Mouse (Mus musculus) embryo, embryonic 9.5 days (tissue): ENCODE measurements around the gene Mob4.

ENCODE experiments used
- DNase-seq: peaks from one replicate; pipeline ENCODE4 v3.0.0-alpha.2; 2017; ENCODE audit errors: extremely low spot score

Mob4 gene

DNA sequence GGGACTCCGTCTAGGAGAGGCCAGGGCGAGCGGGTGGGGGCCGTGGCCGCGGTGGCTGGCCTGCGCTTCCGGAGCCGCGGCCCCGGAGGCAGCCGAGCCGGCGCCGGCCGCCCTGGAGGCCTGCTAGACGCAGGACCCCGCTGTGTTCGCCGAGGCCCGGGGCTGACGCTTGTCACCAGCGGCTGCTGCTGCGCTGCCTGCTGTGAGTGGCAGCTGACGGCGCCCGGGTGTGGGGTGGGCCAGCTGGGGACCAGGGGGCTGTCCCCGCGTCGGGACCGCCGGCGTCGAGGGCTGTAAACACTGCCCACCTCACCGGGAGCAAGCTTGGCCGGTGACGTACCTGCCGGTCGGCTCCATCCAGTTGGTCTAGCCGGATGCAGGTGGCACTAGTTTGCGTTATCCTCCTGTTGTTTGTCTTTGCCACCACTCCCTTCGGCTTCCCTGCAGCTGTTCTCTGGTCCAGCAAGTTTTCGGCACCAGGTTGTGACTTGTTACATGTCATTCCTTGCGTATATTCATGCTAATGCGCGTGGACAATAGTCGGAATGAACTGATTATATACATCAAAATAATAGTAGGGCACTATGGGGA lies 488 bp downstream of the Mob4 start:
- DNase-seq = no peak

DNA sequence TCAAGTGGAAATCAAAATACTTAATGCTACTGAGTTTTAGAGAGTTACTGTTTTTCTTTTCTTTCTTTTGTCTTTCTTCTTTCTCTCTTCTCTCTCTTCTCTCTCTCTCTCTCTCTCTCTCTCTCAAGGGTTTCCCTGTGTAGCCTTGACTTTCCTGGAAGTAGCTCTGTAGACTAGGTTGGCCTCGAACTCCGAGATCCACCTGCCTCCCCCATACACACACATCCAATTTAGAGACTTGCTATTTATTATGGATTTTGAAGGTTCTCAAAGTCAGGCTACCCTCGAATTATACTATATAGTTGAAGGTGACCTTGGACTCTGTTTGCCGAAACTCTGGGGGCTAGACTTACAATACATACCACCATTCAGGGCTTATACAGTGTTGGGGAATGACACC lies 1.3 kb downstream of the Mob4 start:
- DNase-seq = no peak

GRCm38 (mm10) chr1:55133173-55133572 lies 2.1 kb downstream of the Mob4 start:
- DNase-seq = no peak

DNA sequence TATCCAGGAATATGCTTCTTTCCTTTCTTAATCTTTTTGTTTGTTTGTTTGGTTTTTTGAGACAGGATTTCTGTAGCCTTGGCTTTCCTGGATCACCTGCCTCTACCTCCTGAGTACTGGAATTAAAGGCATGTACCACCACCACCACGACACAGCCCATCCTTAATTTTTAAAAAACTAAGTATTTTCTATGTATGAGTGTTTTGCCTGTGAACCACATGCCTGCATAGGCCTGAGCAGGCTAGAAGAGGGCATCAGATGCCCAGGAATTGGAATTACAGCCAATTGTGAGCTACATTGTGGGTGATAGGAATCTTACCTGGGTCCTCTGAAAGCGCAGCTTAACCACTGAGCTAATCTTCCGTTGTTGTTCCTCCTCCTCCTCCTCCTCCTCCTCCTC lies 3.3 kb downstream of the Mob4 start:
- DNase-seq = no peak

DNA sequence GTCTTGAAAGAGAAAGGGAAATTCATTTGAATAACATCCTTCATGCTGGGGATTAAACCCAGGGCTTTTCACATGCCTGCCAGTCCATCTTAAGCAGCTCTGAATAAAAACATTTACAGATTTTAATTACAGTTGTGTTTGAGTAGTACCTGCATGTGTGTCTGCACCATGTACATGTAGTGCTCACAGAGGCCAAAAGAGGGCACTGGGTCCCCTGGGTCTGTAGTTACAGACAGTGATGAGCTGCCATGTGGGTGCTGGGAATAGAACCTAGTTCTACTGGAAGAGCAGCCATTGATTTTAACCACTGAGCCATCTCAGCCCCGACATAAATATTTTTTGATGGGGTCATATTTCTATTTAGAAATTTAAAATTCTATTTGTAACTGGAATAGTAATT lies 4.8 kb downstream of the Mob4 start:
- no peak for DNase-seq

- no peak for DNase-seq
These were observed 13.3 kb downstream of the Mob4 start for GRCm38 (mm10) chr1:55144338-55144737.

DNA sequence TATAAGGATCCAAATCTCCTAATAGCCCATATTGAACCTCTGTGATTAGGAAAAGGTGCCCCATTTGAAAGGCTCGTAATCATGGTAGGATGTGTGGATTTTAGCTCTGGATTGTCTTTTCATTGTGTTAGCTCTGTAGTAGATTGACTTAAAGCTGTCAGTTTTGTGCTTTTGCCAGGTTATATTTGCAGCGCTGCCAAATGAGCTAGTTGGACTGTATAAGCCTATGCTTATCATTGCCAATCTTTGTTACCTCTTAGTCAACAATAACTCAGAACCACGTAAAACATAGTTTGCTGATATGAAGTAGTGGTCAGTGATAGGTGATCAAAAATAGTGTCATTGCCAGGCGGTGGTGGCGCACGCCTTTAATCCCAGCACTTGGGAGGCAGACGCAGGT lies 14.5 kb downstream of the Mob4 start:
- no peak for DNase-seq

GRCm38 (mm10) chr1:55157329-55157728 lies 26.3 kb downstream of the Mob4 start:
- no peak for DNase-seq

GRCm38 (mm10) chr1:55158211-55158610 lies 27.2 kb downstream of the Mob4 start:
- DNase-seq = no peak

- DNase-seq = no peak
These were observed 27.8 kb downstream of the Mob4 start for GRCm38 (mm10) chr1:55158821-55159220.

DNA sequence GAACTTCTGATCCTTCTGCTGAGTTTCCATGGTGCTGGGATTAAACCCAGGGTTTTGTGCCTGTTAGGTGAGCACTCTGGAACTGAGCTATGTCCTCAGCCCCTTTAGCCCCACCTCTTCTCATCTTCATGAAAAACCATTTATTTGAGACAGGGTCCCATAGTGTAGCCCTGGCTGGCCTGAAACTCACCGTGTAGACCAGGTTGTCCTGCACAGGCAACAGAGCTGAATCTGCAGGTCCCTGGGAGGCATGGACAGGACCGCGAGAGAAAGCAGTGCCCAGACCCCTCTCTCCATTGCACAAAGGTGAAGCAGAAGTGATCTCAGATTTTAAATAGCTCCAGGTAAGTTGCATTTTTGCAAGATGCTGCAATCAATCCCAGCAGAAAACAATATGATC lies 29.2 kb downstream of the Mob4 start:
- DNase-seq = no peak

DNA sequence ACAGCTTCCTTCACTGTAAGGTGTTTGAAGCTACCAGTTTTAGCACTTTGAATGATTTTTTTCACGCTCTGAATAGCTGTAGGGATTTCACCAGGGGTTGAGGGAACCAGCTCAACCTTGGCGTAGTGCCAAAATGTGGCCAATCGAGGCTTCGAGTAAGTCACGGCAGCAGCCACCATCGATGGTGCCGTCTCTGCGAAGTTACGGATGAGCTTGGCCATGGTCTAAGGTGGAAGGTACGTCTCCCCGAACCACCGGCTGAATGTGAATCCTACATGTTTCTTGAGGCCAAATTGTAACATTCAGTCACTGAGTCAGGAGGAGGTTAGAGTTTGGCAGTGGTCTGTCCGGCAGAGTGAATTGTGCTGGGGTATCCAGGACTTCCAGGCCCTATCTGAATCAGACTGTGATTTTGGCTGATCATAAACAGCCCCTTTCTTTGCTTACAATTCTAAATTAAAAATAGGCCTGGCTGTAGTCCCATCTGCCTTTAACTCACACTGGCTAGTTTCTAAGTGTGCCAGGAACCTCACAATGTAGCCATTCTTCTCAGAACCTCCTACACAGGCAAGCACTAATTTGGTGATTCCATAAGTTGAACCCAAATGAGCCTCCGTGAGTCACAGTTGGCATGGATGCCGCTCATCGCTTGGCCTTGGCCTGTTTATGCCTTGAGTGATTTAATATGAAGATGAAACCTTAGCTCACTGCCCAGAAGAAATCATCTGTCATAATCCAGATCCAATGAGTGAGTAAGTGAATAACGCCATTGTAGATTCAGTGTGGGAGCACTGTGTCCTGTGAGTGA lies 30.0 kb downstream of the Mob4 start:
- DNase-seq = no peak

DNA sequence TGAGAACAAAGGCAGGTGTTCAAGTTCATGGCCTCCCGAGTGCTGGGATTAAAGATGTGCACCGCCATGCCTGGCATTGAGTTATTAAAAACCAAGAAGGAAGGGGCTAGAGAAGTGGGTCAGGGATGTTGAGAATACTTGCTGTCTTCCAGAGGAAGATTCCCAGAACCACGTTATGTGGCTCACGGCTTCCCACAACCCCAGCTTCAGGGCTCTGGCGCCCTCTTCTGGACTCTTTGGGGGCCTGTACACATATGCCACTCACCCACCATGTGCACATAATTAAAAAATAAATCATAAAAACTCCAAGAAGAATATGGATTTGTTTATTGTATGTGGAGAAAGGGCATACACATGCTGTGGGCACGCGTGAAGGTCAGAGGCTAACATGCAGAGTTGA lies 30.9 kb downstream of the Mob4 start:
- peak; percentile 5 for DNase-seq

GRCm38 (mm10) chr1:55162781-55163180 lies 31.8 kb downstream of the Mob4 start:
- DNase-seq = no peak

- no peak for DNase-seq
These were observed 33.0 kb downstream of the Mob4 start for GRCm38 (mm10) chr1:55164005-55164404.

GRCm38 (mm10) chr1:55167560-55167959 lies 36.5 kb downstream of the Mob4 start:
- DNase-seq = no peak

DNA sequence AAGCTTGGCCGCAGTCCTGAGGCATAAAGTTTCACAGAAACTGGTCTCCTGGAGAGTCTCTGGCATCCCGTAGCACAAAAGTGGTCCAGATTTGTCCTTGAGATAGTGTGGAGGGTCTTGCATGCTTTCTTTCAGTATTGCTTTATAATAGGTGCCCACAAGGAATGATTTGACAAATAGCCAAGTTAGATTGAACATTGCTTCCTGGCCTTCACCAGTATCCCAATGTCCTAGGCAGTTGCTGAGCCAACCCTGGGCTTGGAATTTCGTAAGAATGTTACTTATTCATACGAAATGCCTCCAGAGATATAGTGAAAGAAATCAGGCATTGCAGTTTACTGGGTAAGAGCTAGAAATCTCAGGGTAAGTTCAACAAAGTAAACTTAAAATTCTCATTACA lies 37.6 kb downstream of the Mob4 start:
- DNase-seq = no peak

DNA sequence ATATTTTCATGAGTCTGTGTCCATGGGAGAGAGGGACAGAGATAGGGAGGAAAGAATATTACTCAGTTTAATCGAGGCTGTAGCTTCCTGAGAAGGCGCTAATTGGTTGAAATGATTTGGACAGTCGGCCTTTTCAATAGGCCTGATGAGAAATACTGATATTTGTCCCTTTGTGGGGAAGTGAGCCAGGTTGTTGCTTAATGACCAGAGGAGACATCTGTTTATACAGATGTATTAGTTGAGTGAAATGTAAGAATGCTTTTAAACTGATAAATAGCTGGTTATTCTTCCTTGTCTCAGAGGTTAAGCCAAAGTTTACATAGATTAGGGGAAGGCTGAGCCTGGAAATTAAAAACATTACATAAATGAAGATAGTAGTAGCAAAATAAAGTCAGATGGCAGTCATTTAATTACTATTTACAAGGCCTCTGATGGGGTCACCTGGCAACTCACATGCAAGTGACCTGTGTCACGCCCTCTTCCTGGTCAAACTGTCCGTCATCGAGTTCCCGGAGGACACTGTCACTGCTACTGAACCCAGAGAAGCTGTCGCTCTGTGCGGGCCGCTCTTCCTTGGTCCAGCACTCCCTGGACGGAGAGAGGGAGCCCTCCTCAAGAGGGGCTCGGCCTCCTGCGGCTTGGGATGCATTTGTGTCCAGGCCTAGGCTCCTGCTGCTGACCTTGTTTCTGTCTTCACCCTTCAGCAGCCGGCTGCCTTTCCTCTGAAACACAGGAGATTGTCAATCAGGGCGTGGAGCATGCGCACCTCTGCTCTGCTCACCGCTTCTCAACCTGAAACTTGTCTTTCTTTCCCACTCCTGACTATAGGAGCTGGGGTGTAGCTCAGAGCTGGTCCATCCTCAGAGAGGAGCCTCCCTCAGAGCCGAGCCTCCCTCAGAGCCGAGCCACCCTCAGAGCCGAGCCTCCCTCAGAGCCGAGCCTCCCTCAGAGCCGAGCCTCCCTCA lies 40.6 kb downstream of the Mob4 start:
- DNase-seq = no peak

- DNase-seq = no peak
These were observed 42.9 kb downstream of the Mob4 start for GRCm38 (mm10) chr1:55173720-55174557.

DNA sequence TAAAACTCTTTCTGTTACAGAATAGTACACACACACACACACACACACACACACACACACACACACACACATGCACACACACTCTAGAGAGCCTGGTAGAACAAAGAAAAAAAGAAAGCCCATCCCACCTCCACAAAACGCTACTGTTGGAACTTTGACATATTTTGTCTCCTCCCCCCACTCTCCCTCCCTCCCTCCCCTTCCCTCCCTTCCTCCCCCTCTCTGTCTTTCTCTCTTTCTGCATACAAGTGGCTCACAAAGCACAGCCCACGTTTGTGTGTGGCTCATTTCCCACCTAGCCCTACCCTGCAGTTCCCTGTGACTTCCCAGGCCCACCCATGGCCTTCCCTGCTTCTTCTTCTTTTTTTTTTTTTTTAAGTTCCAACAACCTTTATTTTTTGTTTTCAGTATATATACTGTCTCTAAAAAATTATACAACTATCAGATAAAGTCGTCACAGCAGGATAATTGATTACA lies 43.6 kb downstream of the Mob4 start:
- no peak for DNase-seq

GRCm38 (mm10) chr1:55179917-55180566 lies 49.0 kb downstream of the Mob4 start:
- DNase-seq = no peak
